Mouse (Mus musculus): ENCODE results near the gene Slc20a1.

GRCm38 (mm10) chr2:129164815-129165214 lies 33.7 kb upstream of the Slc20a1 start:
- TF ChIP-seq CTCF (IDR thresholded peaks at IDR 0.05; ENCODE audit: borderline replicate concordance, insufficient read depth, low read depth, low read length) (no peak), POLR2A (IDR thresholded peaks at IDR 0.05; ENCODE audit: borderline replicate concordance, insufficient read depth, low read length) (no peak)
